Mouse (Mus musculus) cerebellum, adult (tissue): ENCODE data around the gene Fam163b.

Source experiments
- ATAC-seq: cut with Nextera tagmentation; 2 replicates; pipeline ENCODE4 v1.9.2; 2017; ENCODE audit warnings: mild to moderate bottlenecking, moderate library complexity, mixed read lengths; ENCODE audit not compliant: insufficient number of reproducible peaks, low FRiP score, low TSS enrichment

Gene Fam163b

DNA sequence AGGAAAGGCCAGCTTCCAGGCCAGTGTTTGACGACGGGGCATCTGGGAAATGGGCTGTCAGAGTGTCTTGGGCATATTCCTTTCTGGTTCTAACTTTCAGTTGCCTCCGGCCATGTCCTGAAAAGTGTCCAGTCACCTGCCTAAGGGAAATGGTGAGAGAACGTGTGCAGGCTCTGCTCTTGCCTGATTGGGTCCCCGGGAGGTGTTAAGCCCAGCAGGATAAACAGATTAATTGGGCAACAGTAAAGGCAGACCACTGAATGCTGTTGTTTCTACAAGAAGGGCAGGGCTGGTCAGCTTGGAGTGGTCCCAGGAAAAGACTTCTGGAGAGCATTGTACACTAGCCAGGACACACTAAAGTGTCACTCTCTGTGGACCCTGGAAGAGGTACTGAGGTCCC lies 53.6 kb downstream of the Fam163b start:
- no peak for ATAC-seq

- ATAC-seq, result no peak
Observed at GRCm38 (mm10) chr2:27088071-27088644, 54.1 kb downstream of the Fam163b start.

DNA sequence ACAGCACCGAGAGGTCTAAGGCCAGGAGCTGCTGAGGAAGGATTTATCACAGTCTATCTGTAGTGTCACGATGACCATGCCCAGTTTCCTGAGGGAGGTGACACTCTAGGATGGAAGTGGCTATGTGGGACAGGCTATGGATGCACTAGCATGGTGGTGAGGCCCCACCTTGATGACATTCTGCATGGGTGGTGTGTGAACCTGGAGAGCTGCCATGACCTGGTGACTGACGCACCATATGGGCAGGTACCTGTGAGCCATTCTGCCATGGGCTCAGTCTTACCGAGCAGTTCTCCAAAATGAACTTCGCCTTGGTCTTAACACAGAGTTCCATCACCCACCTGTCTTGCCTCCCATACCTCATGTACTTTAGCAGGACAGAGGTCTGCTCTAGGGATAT lies 54.7 kb downstream of the Fam163b start:
- no peak for ATAC-seq

DNA sequence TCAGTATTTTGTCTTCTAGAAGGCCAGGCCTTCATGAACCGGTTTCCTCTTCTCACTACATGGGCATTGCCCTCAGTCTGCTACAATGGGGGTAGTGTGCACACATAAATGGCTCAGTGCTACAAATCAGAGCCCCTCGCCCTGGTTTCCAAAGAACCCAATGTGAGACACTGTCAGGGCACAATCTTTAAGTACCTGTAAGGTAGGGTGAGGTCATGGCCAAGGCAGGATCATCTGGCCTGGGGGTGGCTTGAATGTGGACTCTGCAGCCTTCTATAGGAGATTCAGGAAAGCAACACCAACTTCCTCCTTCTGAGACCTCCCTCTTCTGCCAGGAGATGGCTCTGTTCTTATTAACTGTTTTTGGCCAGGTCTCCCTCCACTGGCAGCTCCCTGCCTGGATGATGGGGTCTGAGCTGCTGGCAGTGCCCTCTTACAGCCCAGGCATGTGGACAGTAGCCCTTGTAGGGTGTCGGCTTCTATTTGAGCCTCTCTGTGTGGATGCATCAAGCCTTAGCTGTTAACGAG lies 55.7 kb downstream of the Fam163b start:
- no peak for ATAC-seq

DNA sequence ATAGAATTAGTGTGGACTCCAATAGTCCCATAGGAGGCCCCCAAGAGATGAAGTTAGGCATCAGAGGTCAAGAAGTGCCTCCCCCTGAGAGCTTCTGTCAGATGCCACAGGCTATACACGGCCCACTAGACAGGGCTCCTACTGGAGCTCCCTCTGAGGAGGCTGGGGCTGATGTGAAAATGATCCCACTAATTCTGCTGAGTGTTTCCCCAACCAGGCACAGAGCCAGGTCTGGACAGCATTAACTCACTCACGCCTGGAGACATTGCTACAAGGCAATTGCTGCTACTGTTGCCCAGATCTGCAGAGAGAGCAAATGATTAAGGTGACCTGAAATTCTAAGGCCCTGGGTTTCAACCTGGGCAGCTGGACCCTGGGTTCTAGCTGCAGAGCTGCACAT lies 56.5 kb downstream of the Fam163b start:
- no peak for ATAC-seq

DNA sequence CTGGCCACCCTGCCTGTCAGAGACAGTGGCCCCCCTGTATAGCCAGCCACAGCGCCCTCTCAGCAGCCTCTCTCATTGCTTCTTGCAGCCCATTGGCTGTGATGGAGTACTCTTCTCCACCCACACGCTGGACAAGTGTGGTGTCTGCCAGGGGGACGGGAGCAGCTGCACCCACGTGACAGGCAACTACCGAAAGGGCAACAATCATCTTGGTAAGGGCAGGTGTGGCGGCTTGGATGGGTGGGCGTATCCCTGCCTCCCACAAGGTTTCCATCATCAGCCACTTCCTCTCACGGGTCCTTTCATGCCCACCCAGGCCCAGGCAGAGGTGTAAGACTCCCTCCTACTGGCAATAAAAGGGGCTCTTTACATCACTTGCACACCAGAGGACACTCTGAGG lies 57.3 kb downstream of the Fam163b start:
- no peak for ATAC-seq

DNA sequence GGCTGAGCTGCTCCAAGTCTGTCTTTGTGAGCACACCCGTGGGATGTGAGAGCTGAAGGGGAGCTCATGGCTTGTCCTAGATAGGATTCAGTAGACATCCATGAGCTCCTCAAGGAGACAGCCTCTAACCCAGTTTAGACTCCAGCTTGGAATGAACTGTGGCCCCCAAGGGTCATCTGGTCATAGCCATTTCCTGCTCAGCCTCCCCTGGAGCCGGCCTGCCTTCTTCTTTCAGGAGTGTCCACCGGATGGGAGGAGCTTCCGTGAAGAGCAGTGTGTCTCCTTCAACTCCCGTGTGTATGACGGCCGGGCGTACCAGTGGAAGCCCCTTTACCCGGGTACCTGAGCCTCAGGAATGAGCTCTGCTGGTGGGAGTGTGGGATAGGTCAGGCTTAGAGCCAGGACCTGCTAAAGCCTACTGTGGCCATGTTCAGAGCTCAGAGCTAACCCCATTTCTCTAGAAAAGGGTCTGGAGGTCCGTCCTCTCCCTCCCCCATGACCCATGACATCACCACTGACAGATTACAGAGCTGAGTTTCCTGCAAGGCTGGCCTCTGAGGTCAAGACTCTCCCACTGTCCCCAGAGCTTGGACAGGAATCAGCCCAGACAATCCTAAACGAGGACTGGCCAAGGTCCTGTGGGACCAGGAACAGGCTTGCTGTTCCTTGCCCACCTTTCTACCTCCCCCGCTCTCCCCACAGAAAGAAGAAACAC lies 58.4 kb downstream of the Fam163b start:
- ATAC-seq, result no peak

- no peak for ATAC-seq
Observed at GRCm38 (mm10) chr2:27079649-27080048, 62.6 kb downstream of the Fam163b start.

DNA sequence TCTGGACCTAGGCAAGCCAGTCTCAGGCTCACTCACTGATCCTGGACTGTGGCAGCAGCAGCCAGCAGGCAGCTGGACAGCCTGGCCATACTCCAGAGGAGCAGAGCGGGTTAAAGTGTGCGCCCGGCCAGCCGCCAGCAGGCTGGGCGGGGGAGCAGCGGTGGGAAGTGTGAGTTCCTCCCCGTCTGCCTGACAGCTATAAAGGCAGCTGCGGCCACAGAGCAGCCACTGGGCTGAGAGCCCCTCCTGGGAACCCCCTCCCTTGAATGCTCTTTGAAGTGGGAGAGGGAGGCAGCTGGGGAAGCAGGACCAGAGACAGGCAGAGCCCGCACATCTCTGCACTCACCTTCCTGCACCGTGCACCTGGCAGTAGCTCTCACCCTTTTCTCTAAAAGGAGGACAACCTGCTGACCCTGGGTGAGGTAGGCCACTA lies 63.1 kb downstream of the Fam163b start, which contains the start of gene Adamtsl2:
Adamtsl2 (plus strand) TSS at position 228 of the 433 bp plus-strand sequence.
- ATAC-seq, result no peak

- no peak for ATAC-seq
Observed at GRCm38 (mm10) chr2:27078312-27078711, 64.0 kb downstream of the Fam163b start.

- no peak for ATAC-seq
Observed at GRCm38 (mm10) chr2:27077655-27078244, 64.5 kb downstream of the Fam163b start.

GRCm38 (mm10) chr2:27075485-27075884 lies 66.8 kb downstream of the Fam163b start:
- ATAC-seq, result 0 out of 2 replicates have a peak, but pooled peaks have one; percentile 6

DNA sequence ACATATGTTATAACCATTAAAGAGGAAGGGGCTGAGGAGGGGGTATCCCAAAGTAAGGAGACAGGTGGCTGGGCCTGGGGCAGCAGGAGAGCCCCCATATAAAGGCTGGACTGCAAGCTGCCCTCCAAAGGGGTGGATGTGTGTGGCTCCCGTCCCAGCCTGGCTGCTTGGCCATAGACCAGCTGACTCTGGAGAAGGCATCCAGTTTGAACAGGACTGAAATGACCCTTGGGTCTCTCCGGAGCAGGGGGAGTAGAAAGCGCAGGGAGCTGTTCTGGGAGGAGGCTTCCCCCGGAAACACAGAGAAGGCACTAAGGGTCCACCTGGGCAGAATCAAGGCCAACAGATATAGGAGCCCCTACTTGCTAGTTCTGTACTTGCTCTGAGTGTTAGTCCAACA lies 67.5 kb downstream of the Fam163b start:
- ATAC-seq, result no peak

DNA sequence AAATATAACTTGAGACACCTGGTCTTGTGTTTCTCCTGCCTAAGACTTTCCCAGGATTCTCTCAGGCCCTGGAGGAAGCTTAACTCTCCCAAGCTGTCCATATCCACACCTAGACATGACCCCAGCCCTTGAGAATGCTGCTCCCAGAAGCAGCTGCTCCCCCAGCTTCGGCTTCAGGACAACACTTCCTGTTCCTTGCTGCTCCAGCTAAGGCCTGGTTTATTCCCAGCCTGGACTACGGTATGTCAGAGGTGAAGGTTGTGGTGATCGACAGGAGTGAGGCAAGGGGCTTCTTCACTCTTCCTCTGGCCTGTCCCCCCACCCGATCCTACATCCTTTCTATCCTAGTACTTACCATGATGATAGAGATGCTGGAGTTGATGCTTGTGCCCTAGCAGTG lies 68.9 kb downstream of the Fam163b start:
- no peak for ATAC-seq

DNA sequence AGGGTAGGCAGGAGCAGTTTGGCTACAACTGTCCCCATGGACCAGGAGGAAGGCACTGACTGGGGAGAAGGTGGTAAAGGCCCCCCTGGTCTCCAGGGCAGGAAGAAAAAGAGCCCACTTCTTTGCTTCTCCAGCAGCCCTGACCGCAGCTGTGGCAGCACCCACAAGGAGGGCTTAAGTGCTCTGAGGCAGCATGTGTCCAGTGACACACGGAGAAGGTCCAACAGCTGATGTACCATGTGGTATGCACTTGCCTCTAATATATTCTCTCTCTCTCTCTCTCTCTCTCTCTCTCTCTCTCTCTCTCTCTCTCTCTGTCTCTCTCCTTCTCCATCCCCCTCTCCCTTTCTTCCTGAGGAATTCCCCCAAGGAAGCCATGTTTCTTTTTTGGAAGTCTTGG lies 70.3 kb downstream of the Fam163b start, which contains the start of gene Mymk:
Mymk (minus strand) TSS at position 202 of the 400 bp plus-strand sequence.
- no peak for ATAC-seq

DNA sequence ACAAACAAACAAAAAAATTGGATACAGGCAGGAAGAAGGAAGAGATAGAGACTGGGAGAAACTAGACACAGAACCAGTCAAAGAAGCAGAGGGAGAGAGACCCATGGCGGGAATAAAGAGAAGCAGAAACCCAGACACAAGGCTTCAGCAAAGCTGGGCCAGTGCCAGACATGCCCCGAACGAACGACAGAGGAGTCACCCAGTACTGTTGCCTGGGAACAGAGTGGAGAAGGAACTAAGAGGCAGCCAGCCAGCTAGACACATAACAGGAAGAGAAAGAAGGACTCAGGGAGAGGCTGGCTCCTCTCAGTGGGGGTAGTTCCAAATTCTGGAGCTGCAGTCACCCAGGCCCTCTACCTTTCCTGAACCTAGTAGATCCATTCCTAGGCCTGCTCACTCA lies 71.2 kb downstream of the Fam163b start:
- ATAC-seq, result no peak

DNA sequence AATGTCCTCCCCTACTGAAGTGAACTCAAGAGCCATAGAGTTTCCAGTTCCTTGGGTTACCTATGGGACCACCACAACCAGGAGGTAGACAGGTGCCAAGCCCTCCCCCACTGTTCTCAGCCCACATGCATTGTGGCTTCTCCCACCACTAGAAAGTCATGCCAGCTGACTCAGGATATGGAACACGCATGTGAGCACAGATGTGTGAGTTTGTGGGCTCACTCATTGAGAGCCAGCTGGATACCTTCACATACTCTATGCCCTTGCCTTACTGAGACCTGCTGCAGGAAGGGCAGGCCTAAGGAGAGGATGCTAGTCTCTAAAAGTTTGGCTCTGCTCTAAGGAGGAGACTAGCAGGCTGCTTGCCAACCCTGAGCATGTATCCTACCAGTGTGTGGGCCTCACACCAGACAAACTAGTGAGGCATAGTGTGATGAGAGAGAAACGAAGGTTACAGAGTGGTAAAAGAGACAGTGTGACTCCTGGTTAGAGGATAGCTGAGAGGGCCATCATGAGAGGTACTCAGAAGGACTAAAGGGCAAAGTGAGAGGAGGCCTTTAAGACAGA lies 72.0 kb downstream of the Fam163b start:
- no peak for ATAC-seq

DNA sequence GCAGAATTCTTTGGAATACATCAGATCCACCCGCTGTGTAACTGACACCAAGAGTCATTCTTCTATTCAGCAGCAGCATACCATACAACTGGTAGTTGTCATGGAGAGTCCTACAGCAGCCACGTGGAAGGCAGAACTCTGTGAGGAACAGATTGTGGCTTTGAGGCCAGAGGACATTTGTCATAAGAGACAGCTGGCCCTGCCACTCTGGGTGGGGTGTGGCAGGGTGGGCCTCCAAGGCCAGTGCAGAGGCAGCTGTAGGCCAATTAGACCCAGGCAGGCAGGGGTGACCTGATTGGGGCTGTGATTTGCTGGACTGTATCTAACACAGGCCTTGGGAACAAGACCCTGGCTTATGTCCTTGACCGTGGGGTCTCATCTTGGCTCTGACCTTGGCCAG lies 72.6 kb downstream of the Fam163b start:
- no peak for ATAC-seq

DNA sequence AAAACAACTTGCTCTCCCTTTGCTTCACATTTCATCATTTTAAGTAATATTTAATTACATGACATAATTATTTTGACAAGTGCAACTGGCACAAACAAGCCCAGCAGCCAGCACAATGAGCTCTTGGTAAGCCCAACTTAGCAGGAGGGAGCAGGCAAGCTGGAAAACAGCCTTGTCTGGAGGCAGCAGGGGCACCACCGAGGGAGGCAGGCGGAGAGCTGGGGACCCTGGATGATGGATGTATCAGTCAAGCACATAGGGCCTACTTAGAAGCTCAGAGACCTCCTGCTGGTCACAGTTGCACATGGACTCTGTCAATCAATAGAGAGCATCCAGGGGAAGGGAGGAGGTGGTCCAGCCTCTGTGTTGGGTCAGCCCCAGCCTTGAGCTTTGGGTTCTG lies 74.3 kb downstream of the Fam163b start:
- ATAC-seq, result no peak

DNA sequence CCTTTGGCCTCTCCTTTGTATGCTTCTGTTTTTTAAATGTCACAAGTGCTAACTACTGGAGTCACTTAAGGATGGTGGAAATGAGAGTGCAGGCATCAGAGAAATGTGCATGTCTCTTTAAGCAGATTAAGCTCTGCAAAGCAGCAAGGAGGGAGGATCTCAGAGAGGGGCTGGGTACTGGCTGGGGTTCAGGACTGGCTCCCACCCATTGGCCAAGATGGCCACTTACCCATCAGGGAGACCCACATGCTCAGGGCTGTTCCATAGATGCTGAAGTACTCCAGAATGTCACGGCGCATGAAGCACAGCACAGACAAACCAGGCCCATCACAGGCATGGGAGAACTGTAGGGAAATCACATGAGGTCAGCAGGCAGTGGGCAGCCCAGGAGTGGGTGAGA lies 75.2 kb downstream of the Fam163b start:
- no peak for ATAC-seq
